Mouse (Mus musculus) layer of hippocampus, adult 11-12 months (tissue): ENCODE results near the gene Hnrnpu.
A peak's percentile ranks its signal among the peaks of the same experiment; 100 is the strongest.
"Not testable (repeated sequence)": the region's sequence is repeated elsewhere in the genome, so short reads cannot be mapped to it uniquely, and the experiment has no call there.

Experiments used
- DNase-seq: peaks from one replicate; pipeline ENCODE4 v3.0.0; 2022; ENCODE audit warnings: low spot score

Hnrnpu gene

DNA sequence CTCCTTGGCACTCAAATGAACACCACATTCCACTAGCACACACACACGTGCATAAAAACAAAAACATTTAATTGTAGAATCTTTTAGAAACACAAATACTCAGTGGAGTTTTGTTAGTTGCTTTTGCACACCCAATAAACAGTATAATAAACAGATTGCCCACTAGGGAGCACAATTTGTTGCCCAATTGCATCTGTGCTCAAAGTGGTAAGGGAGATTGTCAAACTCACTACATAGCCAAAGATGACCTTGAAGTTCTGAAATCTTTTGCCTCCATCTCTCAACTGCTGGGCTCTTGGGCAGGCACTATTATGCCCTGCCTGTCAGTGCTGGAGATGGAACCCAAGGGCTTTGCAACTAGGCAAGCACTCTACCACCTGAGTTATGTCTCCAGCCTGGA is 27.5 kb downstream of the Hnrnpu start:
- no peak for DNase-seq

DNA sequence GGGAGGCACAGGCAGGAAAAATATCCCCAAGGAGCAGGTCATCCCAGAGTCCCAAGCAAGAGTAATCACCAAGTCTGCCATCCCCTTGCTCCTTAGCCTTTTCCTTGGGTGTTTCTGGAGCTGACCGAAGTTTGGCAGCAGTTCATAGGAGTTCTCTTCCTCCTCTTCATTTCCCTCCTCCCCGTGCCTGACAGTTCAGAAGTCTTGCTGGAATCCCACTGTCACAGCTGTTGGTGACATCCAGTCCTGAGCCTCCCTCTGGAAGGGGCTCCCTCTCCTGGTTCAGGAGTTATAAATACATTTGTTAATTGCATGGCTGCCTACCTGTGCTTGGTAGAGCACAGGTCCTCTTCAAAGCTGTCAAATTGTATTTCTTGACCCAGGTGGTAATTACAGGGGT is 28.1 kb downstream of the Hnrnpu start:
- no peak for DNase-seq

DNA sequence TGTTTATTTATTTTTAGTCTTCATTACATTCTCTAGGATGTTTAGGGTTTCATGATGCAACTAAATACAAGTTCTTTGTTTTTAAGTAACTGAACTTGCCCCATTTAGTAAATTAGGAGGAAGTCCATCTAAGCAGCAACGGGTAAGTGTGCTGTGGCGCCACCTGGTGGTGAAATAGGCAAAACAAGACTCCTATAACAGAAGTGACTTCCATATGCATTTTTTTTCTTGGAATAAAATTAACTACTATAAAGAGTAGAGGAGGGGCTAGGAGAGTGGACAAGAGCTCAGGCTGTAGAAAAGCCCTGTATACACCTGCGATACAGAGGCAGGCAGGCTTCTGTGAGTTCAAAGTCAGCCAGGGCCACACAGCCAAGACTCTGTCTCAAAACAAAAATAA is 34.2 kb downstream of the Hnrnpu start:
- DNase-seq = peak; percentile 84

DNA sequence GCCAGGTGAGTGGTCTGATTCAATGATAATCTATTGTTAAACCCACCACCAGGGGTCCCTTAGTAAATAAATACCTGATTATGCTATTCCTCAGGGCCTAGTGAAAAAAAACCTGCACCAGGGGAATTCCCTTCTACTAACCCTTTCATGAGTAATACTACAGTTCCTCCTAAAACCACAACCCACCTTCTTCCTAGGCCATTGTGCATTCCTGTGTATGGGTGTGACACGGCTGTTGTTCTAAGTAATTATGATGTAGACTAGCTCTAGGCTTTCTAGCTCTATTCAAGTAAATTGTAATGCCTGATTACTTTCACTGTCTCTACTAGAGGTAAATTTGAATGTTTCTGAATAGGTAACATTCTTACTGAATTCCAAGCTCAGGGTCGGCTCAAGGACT is 36.3 kb downstream of the Hnrnpu start:
- not testable (repeated sequence) for DNase-seq

DNA sequence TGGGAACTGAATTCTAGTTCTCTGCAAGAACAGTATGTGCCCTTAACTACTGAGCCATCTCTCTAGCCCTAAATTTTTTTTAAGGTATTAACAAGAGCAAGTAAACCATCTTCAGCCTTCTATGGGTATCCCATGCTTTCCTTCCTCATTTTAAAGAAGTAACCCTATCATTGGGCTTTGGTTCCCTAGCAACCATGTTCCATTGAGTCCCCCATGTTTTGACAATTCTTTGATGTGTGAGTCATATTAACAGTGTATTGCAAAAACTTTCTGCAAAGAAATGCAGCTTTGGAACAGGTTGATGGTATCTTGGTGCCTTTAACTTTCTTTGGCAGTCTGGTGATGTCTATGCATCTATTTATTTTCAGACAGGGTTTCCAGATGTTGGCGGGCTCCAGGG is 43.5 kb downstream of the Hnrnpu start:
- no peak for DNase-seq

DNA sequence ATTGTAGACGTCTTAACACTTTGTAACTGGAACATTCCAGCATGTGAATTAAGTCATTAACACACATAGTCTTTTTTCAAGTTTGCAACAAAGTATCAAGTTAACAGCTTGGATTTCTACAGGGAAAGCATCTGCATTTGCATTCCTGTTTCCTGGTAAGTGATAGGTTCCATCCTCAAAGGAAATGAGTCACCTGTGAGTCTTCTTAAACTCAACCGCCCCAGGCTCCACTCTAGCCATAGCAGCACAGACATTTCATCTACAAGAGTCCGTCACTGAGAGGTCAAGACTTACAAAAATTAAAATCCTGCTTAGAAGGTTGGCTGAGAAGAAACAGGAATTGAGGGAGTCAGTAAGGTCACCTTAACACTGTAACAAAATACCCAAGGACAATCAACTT is 45.9 kb downstream of the Hnrnpu start:
- DNase-seq = no peak

DNA sequence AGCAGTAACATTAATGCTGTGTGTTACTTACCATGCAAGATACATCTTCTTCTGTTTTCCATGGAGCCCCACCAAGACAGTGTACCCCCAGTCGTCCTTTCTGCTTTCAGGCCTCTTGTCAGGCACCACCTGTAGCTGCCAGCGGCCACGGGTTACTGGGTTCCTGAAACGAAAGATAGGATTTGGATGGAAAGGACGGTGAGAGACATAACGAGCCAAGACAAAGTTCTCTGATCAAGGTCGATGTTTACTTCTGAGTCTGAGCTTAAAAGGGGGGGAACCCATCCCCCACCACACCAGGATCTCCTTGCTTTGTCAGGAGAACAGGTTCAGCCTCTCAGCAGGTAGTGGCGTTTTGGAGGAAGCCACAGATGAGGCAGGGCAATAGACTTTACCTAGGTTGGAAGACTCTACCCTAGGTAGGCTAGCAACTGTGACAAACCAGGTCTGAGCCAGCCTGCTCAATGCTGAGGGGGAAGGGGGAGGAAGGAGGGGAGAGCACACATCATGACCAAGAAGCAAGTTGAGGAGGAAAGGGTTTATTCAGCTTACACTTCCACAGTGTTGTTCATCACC is 49.9 kb downstream of the Hnrnpu start:
- DNase-seq = no peak

DNA sequence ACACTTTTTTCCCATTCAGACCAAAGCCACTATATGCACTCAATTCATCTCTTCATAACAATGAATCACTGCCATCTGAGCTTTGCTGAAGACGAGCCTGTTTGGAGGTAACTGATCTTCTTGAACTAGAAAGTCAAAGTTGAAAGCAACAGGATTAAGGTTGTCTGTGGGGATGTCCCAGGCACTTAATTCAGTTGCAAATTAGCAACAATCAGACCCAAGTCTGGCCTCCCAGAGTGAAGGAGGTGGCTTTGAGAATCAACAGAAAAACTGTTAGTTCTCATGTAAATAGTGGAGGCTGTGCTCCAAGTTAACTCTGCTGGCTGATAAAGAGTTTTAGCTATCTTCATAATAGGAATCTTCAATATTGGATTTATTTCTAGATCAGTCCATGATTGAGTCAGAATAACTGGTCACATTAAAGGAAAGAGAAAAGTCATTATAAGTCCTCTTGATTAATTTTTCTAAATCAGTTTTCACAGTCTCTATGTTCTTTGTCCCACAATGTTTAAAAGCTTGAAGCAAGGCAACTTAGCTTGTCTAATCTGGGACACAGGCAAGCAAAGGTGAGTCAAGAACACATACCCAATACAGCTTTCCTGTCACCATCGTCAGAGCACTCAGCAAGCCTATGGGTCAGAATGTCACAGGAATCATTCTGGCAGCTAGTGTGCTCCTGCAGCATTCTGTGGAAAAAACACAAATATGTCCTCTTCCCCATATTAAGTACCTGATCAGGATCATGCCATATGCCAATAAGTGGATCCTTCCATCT is 53.5 kb downstream of the Hnrnpu start:
- no peak for DNase-seq

DNA sequence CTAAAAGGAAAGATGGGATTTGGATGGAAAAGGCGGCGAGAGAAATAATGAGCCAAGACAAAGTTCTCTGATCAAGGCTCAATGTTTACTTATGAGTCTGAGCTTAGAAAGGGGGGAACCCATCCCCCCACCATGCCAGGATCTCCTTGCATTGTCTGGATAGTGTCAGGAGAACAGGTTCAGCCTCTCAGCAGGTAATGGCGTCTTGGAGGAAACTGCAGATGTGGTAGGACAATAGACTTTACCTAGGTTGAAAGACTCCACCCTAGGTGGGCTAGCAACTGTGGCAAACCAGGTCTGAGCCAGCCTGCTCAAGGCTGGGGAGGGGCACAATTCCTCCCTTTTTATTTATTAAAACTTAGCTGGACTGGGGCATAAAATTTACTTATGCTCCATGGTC is 54.3 kb downstream of the Hnrnpu start:
- not testable (repeated sequence) for DNase-seq

DNA sequence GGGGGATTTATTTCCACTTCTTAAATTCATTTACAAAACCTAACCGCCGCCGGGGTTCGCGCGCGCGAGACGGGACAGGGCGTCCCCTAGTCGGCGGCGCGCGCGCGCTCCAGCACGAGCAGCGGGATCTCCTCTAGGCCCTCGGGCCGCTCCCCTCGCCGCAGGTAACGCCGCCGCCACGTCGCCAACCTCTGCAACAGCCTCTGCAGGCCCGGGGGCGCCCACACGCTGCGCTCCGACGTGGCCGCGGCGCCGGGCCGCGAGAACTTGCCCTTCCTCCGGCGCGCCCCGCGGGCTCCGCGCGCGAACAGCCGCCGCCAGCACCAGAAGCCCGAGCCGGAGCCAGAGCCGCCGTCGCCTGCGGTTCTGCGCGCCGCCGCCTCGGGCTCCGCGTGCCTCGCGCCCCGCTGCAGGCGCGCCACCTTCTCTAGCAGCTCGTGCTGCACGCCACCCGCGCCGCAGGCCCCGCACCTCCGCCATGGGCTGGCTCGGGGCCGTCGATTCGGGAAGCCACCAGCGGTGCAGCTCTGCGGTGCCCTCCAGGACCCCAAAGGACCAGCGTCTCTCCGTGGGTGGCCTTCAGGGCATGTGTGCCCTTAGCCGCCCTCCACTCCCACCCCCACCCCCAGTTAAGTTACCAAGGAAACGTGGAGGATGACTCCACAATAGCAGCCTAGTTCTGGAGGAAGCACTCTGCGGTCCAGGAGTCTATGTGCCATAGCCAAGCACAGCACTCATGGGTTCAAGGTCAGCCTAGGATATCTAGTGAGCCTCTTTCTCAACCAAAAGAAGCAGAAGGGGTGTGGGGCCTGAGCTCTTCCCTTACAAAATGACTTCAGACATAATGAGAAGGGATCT is 61.3 kb downstream of the Hnrnpu start:
- peak; percentile 67 for DNase-seq

DNA sequence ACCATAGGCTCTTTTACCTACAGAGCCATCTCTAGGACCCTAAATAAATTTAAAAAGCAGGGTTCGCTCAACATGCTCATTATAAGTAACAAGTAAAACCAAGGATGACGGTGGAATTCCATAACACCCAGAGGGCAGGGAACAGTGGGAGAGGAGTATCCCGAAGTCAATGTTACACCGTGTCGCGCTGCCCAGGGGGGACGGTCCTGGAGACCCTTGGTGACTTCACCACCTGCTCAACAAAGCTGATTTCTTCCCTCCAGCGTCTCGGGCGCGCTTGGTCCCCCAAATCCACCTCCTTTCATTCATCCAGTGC is 61.9 kb downstream of the Hnrnpu start:
- no peak for DNase-seq

DNA sequence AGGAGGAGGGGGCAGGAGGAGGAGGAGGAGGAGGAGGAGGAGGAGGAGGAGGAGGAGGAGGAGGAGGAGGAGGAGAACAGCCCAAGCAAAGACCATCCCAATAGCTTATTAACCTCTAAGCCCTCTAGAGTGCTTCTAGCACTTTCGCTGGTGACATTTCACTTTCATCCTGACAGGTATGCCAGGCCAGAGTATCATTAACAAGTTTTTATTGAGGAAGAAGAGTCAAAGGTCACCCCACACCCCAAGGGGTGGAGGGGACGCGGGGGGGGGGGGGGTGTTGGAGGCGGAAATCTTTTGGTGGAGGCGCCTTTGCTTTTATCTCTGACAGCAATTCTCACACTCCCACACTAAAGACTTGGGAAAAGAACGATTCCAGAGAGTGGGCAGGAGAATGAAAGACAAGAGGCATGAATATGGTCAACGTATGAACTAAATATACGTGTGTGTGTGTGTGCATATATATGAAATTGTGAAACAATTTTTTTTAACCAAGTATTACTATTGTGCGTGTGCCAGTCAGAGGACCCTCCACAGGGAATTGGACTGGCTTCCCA is 62.3 kb downstream of the Hnrnpu start:
- no peak for DNase-seq
